Mouse (Mus musculus) hematopoietic multipotent progenitor cell, adult 10-12 weeks (in vitro differentiated cells): ENCODE data around the gene Cyp2w1. TPM values are rescaled to one million over a fixed set of nuclear protein-coding genes. Genes with fewer than 3 reads are reported as not detected.

Source experiments
- polyA plus RNA-seq: library from polyadenylated mRNA; stranded (reverse); fragments of >175 nt; gene quantifications from 2 replicates; pipeline ENCODE4 v1.2.3, GENCODE M21; 2012; ENCODE audit warnings: low replicate concordance

Cyp2w1 gene
- polyA plus RNA-seq: not detected in 2 replicates

DNA sequence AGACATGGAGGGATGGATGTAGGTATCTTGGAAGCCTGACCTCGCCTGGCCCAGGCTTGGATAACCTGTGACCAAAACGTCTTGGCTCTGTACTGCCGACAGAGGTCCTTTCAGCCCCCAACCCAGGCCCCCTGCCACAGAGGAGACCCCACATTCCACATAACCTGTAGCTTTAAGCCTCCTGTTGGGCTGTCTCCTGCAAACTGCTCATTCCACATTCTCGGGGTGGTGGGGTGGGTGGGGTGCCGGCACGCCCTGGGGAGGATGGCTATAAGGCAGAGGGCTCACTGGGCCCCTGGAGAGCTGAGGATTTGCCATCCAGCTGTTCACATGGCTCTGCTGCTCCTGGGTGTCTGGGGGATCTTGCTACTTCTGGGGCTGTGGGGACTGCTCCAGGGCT, at the start of gene Cyp2w1:
TSS of gene Cyp2w1 (plus strand) at position 301 of the 400 bp plus-strand sequence.

DNA sequence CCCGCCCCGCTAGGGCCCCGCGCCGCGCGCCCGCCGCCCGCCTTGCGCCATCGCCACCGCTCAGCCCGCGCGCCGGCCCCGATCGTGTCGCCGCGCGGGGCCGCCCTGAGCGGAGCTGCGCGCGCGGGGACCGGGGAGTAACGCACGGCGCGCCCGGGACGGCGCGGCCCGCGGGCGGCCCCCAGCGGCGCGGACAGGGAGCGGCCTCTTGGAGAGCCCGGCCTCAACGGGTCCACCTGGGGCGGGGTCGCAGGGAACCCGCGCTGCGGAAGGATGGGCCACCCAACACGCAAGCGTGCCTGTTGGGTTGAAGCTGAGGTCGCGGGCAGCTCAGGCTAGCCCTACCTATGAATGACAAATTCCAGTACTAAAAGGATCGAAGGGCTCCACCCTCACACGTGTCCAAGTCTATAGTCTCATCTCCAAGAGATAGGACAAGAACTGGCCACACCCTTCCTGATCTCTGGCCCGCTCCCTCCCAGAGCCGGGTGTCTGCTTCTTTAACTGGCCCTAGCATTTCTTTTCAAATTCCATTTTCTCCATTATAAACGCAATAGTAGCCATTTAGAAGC, 26.9 kb upstream of the Cyp2w1 start, which contains the start of gene Adap1:
TSS of gene Adap1 (minus strand) at position 228 of the 572 bp plus-strand sequence.

DNA sequence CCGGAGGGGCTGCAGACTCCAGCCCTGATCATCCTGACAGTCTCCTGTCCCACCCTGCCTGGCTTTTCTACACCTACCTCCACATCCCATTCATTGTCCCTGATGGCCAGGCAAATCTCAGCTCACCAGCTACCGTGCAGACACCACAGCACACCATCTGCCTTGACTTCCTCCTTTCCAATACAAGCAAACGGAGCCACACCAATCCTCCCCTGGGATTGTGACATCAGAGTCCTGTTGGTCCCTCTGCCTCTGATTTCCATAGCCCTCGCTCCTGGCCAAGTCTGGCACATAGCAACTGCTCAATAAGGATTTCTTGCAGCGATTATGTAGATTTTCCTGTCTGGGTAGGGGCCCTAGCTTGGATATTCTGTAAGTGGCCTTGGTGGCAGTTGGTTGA, 1.3 kb upstream of the Cyp2w1 start, which contains the start of gene Cox19:
TSS of gene Cox19 (minus strand) at position 285 of the 400 bp plus-strand sequence.

DNA sequence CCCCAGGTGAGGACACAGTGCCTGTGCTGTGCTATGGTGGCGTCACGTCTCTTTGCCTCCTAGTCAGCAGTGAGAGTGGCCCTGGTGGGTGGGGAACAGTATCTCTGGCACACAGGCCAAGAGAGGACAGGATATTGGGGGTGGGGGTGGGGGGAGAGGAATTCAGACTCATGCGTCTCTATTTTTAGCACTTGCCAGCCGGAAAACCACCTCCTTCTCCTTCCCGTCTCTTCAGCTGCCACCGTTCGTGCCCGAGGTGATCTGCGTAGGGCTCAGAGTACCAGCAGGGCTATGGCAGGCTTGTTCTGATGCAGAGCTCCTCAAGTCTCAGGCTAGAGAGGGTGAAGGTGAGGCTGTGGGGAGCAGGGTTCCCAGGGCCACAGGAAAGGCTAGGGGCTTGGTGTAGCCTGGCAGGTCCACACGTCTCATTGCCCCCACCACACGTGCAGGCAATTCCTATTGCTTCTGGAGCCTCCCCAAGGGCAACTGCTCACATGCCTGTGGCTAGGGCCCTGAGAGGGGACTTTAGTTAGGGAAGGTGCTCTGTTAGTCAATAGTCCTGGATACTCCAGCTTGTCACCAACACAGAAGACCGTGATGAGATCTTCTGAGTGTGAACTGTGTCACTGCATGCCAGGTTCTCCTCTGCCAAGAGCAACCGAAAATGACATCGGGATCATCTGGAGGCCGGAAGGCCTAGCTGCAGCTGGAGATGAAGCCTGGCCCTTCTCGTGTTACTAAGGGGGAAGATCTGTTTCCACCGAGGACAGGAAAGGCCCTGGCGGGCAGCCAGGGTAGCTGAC, 25.3 kb downstream of the Cyp2w1 start, which contains the start of gene Gpr146:
TSS of gene Gpr146 (plus strand) at position 230 of the 803 bp plus-strand sequence.

DNA sequence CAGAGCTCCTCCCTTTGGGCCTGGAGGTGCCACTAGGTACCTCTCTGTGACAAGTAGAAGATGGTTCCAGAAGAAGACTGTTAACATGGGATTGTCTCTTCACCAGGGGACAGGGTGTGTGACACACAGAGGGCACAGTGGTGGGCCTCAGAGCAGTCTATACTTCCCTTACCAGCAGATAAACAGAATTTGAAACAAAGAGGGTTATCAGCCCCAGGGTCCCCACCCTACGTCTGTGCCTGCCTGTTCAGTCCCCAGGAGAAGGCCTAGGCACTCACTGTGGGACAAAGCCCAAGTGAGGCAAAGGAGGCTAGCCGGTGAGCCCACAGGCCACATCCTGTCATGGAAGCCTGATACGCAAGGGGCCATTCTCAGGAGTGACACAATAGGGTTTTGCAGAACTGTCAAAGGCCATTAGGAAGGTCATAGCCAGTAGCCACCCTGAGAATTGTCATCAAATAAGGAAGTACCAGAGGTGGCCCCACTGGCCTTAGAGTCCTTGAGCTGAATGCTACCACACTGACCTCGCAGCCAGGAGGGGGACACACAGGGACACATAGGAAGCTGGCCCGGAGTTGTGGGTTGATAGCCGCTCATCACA, 52.5 kb downstream of the Cyp2w1 start, which contains the start of gene C130050O18Rik:
TSS of gene C130050O18Rik (plus strand) at position 480 of the 601 bp plus-strand sequence.

Other genes with a start within 250 kb of the Cyp2w1 start
- gene Prkar1b, start 202.6 kb upstream of the Cyp2w1 start, polyA plus RNA-seq: 3.9 and 14.7 TPM in 2 replicates
- gene Dnaaf5, start 202.4 kb upstream of the Cyp2w1 start, polyA plus RNA-seq: 53.5 and 77.3 TPM in 2 replicates
- gene Sun1, start 152.0 kb upstream of the Cyp2w1 start, polyA plus RNA-seq: 12.1 and 16.1 TPM in 2 replicates
- gene Get4, start 100.3 kb upstream of the Cyp2w1 start, polyA plus RNA-seq: 42.3 and 63.4 TPM in 2 replicates
- 29.3 and 40.9 TPM in 2 replicates for gene Adap1, start 27.0 kb upstream of the Cyp2w1 start, polyA plus RNA-seq
- gene Cox19, start 1.2 kb upstream of the Cyp2w1 start, polyA plus RNA-seq: 27.1 and 46.7 TPM in 2 replicates
- gene Gpr146, start 25.1 kb downstream of the Cyp2w1 start, polyA plus RNA-seq: 26.1 and 34.3 TPM in 2 replicates
- gene C130050O18Rik, start 52.7 kb downstream of the Cyp2w1 start, polyA plus RNA-seq: 1.9 and 4.5 TPM in 2 replicates
- gene Gper1, start 70.5 kb downstream of the Cyp2w1 start, polyA plus RNA-seq: 0.05 TPM in 1 of 2 replicates, not detected in the other
- gene 3110082I17Rik, start 107.9 kb downstream of the Cyp2w1 start, polyA plus RNA-seq: 13.5 and 26.7 TPM in 2 replicates
- gene Zfand2a, start 131.9 kb downstream of the Cyp2w1 start, polyA plus RNA-seq: 2.4 and 2.9 TPM in 2 replicates
- gene Uncx, start 190.9 kb downstream of the Cyp2w1 start, polyA plus RNA-seq: 0.05 TPM in 1 of 2 replicates, not detected in the other